Mouse (Mus musculus): Measurements from ENCODE around the gene Spata2l. TPM values are rescaled to one million over a fixed set of nuclear protein-coding genes. Genes with fewer than 3 reads are reported as not detected.
A peak's percentile ranks its signal among the peaks of the same experiment; 100 is the strongest.

Spata2l gene
- polyA plus RNA-seq, 1 experiment from 2014 or later, result 7.8 TPM

DNA sequence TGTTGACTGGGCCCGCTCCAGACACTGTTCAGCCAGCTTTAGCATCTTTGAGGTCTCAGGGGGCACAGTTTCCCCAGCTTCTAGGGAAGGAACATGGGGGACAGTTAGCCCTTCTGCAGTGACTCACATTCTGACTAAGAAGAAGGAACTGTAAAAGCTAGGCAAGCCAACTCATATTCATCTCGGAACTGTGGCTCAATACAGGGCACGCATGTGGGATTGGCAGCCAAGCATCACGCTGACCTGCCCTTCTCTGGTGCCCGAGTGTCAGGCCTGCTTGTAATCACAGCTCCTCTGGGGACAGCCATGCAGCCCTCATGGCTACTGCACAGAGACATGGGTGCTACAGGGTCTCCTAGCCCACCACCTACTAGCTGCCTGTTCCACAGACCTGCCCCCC is 14.9 kb upstream of the Spata2l start:
- ATAC-seq, result no peak
- no peaks in the 10 kb centered on the region for H3K9me3 ChIP-seq (ENCODE audit: control insufficient read depth, low read length)
- H3K4me3 ChIP-seq (replicated peaks; ENCODE audit: low read length), result no peak overlapping the region
- no peak overlapping the region for H3K27ac ChIP-seq (ENCODE audit: low read length)
- H3K27me3 ChIP-seq (replicated peaks; ENCODE audit: control insufficient read depth, insufficient read depth, low read length), result no peaks in the 10 kb centered on the region
- H3K4me2 ChIP-seq (ENCODE audit: low read length), result no peak overlapping the region
- peaks cover 17% of the 10 kb centered on the region for H3K36me3 ChIP-seq (ENCODE audit: control insufficient read depth, insufficient read depth)
- 97% methylated on average over 5 of the region's 5 CpGs for WGBS
- H3K4me1 ChIP-seq (replicated peaks; ENCODE audit: control insufficient read depth, insufficient read depth, low read length), result peaks cover 24% of the 10 kb centered on the region
- no peak overlapping the region for H3K9ac ChIP-seq (replicated peaks; ENCODE audit: low read depth, low read length)

- H3K9ac ChIP-seq (replicated peaks; ENCODE audit: low read depth, low read length), result no peak overlapping the region
- peaks cover 24% of the 10 kb centered on the region for H3K36me3 ChIP-seq (ENCODE audit: control insufficient read depth, insufficient read depth)
- no peak overlapping the region for H3K27ac ChIP-seq (ENCODE audit: low read length)
- ATAC-seq, result no peak
- no peak overlapping the region for H3K4me2 ChIP-seq (ENCODE audit: low read length)
- no peaks in the 10 kb centered on the region for H3K27me3 ChIP-seq (replicated peaks; ENCODE audit: control insufficient read depth, insufficient read depth, low read length)
- WGBS, result 97% methylated on average over 8 of the region's 8 CpGs
- peaks cover 11% of the 10 kb centered on the region for H3K4me1 ChIP-seq (replicated peaks; ENCODE audit: control insufficient read depth, insufficient read depth, low read length)
- no peak overlapping the region for H3K4me3 ChIP-seq (replicated peaks; ENCODE audit: low read length)
- H3K9me3 ChIP-seq (ENCODE audit: control insufficient read depth, low read length), result no peaks in the 10 kb centered on the region
Observed at GRCm38 (mm10) chr8:123248596-123248995, 12.6 kb upstream of the Spata2l start.

DNA sequence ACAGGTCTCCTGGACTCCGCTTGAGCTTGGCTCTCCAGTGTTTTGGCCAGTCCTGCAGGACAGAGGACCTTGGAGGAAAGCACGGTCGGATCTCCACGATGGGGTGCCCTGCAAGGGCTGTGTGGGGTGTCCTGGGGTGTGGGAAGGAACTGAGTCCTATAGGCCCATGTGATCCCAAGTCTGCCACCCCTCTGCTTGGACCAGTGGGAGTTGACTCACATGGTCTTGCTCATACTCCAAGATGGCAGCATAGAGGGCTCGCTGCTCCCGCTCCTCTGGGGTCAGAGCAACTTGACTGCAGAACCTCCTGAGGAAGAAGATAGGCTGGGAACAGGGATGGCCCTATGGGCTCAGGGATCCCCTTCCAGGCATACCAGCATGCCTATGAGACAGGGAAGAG is 11.7 kb upstream of the Spata2l start:
- H3K9me3 ChIP-seq (ENCODE audit: control insufficient read depth, low read length), result no peaks in the 10 kb centered on the region
- H3K9ac ChIP-seq (replicated peaks; ENCODE audit: low read depth, low read length), result no peak overlapping the region
- no peaks in the 10 kb centered on the region for H3K27me3 ChIP-seq (replicated peaks; ENCODE audit: control insufficient read depth, insufficient read depth, low read length)
- H3K4me3 ChIP-seq (replicated peaks; ENCODE audit: low read length), result no peak overlapping the region
- ATAC-seq, result no peak
- H3K27ac ChIP-seq (ENCODE audit: low read length), result no peak overlapping the region
- peaks cover 24% of the 10 kb centered on the region for H3K36me3 ChIP-seq (ENCODE audit: control insufficient read depth, insufficient read depth)
- H3K4me1 ChIP-seq (replicated peaks; ENCODE audit: control insufficient read depth, insufficient read depth, low read length), result peaks cover 4% of the 10 kb centered on the region
- no peak overlapping the region for H3K4me2 ChIP-seq (ENCODE audit: low read length)
- over 99% methylated on average over 6 of the region's 6 CpGs for WGBS

DNA sequence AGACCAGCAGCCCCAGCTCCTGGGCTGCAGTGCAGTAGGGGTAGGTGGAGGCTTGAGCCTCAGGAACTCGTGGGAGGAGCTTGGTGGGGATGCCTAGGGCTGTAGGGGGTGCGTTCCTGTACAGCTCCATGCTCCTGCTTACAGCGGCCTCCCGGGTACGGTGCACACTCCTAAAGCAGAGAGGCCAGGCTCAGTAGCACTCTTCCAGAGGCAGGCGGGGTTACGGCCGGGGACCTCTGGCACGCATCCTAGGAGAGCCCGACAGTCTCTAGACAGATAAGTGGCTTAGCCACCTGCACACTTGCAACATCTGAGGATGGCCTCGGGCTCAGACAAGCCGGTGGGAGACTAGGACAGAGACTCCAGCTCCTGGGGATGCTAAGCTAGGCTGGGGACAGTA is 9.5 kb upstream of the Spata2l start:
- no peaks in the 10 kb centered on the region for H3K9me3 ChIP-seq (ENCODE audit: control insufficient read depth, low read length)
- WGBS, result 92% methylated on average over 12 of the region's 12 CpGs
- H3K36me3 ChIP-seq (ENCODE audit: control insufficient read depth, insufficient read depth), result peaks cover 24% of the 10 kb centered on the region
- no peaks in the 10 kb centered on the region for H3K27me3 ChIP-seq (replicated peaks; ENCODE audit: control insufficient read depth, insufficient read depth, low read length)
- H3K4me2 ChIP-seq (ENCODE audit: low read length), result no peak overlapping the region
- ATAC-seq, result no peak
- H3K4me1 ChIP-seq (replicated peaks; ENCODE audit: control insufficient read depth, insufficient read depth, low read length), result no peaks in the 10 kb centered on the region
- no peak overlapping the region for H3K27ac ChIP-seq (ENCODE audit: low read length)
- no peak overlapping the region for H3K9ac ChIP-seq (replicated peaks; ENCODE audit: low read depth, low read length)
- H3K4me3 ChIP-seq (replicated peaks; ENCODE audit: low read length), result no peak overlapping the region

DNA sequence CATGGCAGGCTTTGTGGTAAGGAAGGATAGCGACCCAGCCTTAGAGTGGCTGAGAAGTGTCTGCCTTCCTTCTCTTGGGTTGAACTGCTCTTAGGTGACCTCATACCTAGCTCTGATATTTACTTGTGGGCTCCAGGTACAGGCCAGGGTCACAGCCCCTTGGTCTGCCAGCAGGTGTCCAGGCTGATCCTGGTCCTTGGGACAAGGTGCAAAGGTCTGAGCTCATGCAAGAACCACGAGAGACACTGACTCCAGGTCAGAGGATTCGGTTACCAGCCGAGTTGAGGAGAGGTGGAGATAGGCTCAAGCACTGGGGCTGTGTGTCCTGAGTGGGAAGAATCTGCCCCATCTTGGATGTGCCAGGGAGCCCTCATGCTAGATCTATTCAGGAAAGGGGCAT is 8.3 kb upstream of the Spata2l start:
- no peak for ATAC-seq
- Histone ChIP-seq H3K9me3 (ENCODE audit: control insufficient read depth, low read length) (no peaks in the 10 kb centered on the region), H3K27ac (ENCODE audit: low read length) (no peak overlapping the region), H3K4me2 (ENCODE audit: low read length) (no peak overlapping the region), H3K4me1 (replicated peaks; ENCODE audit: control insufficient read depth, insufficient read depth, low read length) (no peaks in the 10 kb centered on the region), H3K27me3 (replicated peaks; ENCODE audit: control insufficient read depth, insufficient read depth, low read length) (no peaks in the 10 kb centered on the region), H3K4me3 (replicated peaks; ENCODE audit: low read length) (no peak overlapping the region), H3K9ac (replicated peaks; ENCODE audit: low read depth, low read length) (no peak overlapping the region), H3K36me3 (ENCODE audit: control insufficient read depth, insufficient read depth) (peaks cover 24% of the 10 kb centered on the region)
- WGBS, result 98% methylated on average over 4 of the region's 4 CpGs

DNA sequence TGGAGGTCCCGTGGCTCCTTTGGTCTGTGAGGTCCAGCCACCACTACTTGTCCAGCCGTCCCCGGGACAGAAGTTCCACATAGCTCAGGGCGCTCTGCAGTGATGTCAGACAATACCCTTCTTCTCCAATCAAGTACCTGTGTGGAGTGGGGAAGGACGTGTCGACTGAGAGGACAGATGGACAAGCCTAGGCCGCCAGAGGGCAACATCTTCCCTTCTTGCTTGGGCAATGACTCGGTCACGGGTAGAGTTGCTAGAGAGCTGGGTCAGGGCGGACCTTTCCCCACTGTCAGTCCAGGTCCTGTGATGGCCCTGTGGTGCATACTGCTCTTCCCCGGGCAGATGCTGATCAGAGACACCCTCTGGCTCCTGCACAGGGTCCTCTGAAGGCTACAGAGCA is 7.0 kb upstream of the Spata2l start:
- Histone ChIP-seq H3K9ac (replicated peaks; ENCODE audit: low read depth, low read length) (no peak overlapping the region), H3K9me3 (ENCODE audit: control insufficient read depth, low read length) (no peaks in the 10 kb centered on the region), H3K36me3 (ENCODE audit: control insufficient read depth, insufficient read depth) (peaks cover 20% of the 10 kb centered on the region), H3K4me1 (replicated peaks; ENCODE audit: control insufficient read depth, insufficient read depth, low read length) (no peaks in the 10 kb centered on the region), H3K4me3 (replicated peaks; ENCODE audit: low read length) (no peak overlapping the region), H3K4me2 (ENCODE audit: low read length) (no peak overlapping the region), H3K27ac (ENCODE audit: low read length) (no peak overlapping the region), H3K27me3 (replicated peaks; ENCODE audit: control insufficient read depth, insufficient read depth, low read length) (no peaks in the 10 kb centered on the region)
- 75% methylated on average over 11 of the region's 11 CpGs for WGBS
- no peak for ATAC-seq

- ATAC-seq, result no peak
Observed at GRCm38 (mm10) chr8:123242107-123242923, 6.3 kb upstream of the Spata2l start.

GRCm38 (mm10) chr8:123239398-123239797 is 3.4 kb upstream of the Spata2l start:
- Histone ChIP-seq H3K27ac (ENCODE audit: low read length) (no peak overlapping the region), H3K9me3 (ENCODE audit: control insufficient read depth, low read length) (no peaks in the 10 kb centered on the region), H3K9ac (replicated peaks; ENCODE audit: low read depth, low read length) (no peak overlapping the region), H3K36me3 (ENCODE audit: control insufficient read depth, insufficient read depth) (peaks cover 3% of the 10 kb centered on the region; the same call in 1 of the 2 replicates), H3K4me1 (replicated peaks; ENCODE audit: control insufficient read depth, insufficient read depth, low read length) (peaks cover 17% of the 10 kb centered on the region), H3K4me3 (replicated peaks; ENCODE audit: low read length) (no peak overlapping the region), H3K27me3 (replicated peaks; ENCODE audit: control insufficient read depth, insufficient read depth, low read length) (peaks cover 15% of the 10 kb centered on the region; the same call in 1 of the 2 replicates), H3K4me2 (ENCODE audit: low read length) (no peak overlapping the region)
- 83% methylated on average over 10 of the region's 10 CpGs for WGBS
- ATAC-seq, result no peak

More at GRCm38 (mm10) chr8:123242107-123242923, 6.3 kb upstream of the Spata2l start:
- Histone ChIP-seq H3K4me2 (ENCODE audit: low read length) (no peak overlapping the region), H3K4me1 (replicated peaks; ENCODE audit: control insufficient read depth, insufficient read depth, low read length) (no peaks in the 10 kb centered on the region), H3K9me3 (ENCODE audit: control insufficient read depth, low read length) (no peaks in the 10 kb centered on the region), H3K36me3 (ENCODE audit: control insufficient read depth, insufficient read depth) (peaks cover 14% of the 10 kb centered on the region), H3K4me3 (replicated peaks; ENCODE audit: low read length) (no peak overlapping the region), H3K27me3 (replicated peaks; ENCODE audit: control insufficient read depth, insufficient read depth, low read length) (no peaks in the 10 kb centered on the region), H3K27ac (ENCODE audit: low read length) (no peak overlapping the region), H3K9ac (replicated peaks; ENCODE audit: low read depth, low read length) (no peak overlapping the region)
- 91% methylated on average over 7 of the region's 7 CpGs for WGBS

DNA sequence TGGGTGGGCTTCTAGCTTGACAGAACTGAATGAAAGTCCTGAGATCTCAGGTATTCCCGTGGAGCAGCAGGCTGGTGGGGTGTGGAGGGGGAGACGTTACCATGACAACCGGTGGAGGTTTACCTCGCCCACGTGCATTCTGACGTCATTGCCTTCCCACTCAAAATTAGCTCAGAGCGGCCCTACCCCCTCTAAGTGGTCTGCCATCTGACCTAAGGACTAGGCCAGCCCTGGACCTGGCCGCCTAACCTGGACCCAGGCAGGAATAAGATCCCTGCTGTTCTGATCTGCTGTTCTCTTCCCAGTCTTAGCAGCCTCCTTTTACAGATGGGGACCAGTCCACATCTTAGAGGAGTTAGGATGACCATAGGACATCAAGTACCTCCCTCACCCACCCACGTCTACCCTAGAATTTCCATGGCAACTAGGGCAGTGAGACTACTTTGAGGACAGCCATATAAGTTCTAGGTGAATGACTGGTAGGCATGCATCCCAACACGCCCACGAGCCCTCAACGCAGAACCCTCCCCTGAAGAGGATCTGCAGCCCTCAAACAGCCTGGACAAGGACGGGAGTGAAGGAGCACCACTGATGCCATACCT is 1.0 kb downstream of the Spata2l start:
- Histone ChIP-seq H3K27me3 (replicated peaks; ENCODE audit: control insufficient read depth, insufficient read depth, low read length) (peaks cover 20% of the 10 kb centered on the region; the same call in 1 of the 2 replicates), H3K4me2 (ENCODE audit: low read length) (peak overlapping the region; percentile 73), H3K27ac (ENCODE audit: low read length) (no peak overlapping the region), H3K9ac (replicated peaks; ENCODE audit: low read depth, low read length) (peak overlapping the region; percentile 61), H3K9me3 (ENCODE audit: control insufficient read depth, low read length) (no peaks in the 10 kb centered on the region), H3K4me3 (replicated peaks; ENCODE audit: low read length) (peak overlapping the region; percentile 44), H3K36me3 (ENCODE audit: control insufficient read depth, insufficient read depth) (no peaks in the 10 kb centered on the region), H3K4me1 (replicated peaks; ENCODE audit: control insufficient read depth, insufficient read depth, low read length) (peaks cover 17% of the 10 kb centered on the region)
- WGBS, result 32% methylated on average over 13 of the region's 13 CpGs
- ATAC-seq, result 0 out of 2 replicates have a peak, but pooled peaks have one; percentile 28
